Mouse (Mus musculus) spleen, embryonic (tissue): ENCODE results near the gene Gzmg.
"Not testable (repeated sequence)": the region's sequence is repeated elsewhere in the genome, so short reads cannot be mapped to it uniquely, and the experiment has no call there.

Source experiments
- CTCF ChIA-PET: fragments of 350-600 bp; sonication (Branson Sonifier 250); formaldehyde crosslinking; loops from one replicate; lab custom pipeline; 2022; lab: Charles Lee

Gzmg gene

GRCm38 (mm10) chr14:56159479-56159878 is at the start of gene Gzmg:
Gzmg (minus strand) TSS chr14:56159579.
- CTCF ChIA-PET, result not testable (repeated sequence)

- CTCF ChIA-PET, result no interaction called here
Observed at GRCm38 (mm10) chr14:56205613-56206012, 46.2 kb upstream of the Gzmg start.

GRCm38 (mm10) chr14:56205021-56205420 is 45.6 kb upstream of the Gzmg start:
- CTCF ChIA-PET, result not testable (repeated sequence)

GRCm38 (mm10) chr14:56203975-56204374 is 44.6 kb upstream of the Gzmg start:
- CTCF ChIA-PET, result interaction anchor here (0.8 kb wide), 1 partner anchor 81 kb away, joined by 3 read pairs; no protein-coding TSS in a partner anchor

- CTCF ChIA-PET, result no interaction called here
Observed at GRCm38 (mm10) chr14:56186946-56187345, 27.6 kb upstream of the Gzmg start.

GRCm38 (mm10) chr14:56186521-56186920 is 27.1 kb upstream of the Gzmg start:
- CTCF ChIA-PET, result no interaction called here

GRCm38 (mm10) chr14:56177651-56178050 is 18.3 kb upstream of the Gzmg start:
- CTCF ChIA-PET, result not testable (repeated sequence)

- CTCF ChIA-PET, result no interaction called here
Observed at GRCm38 (mm10) chr14:56174499-56174898, 15.1 kb upstream of the Gzmg start, which contains the start of gene Gzmn. Gzmn (minus strand) TSS chr14:56174599.

GRCm38 (mm10) chr14:56173396-56173795 is 14.0 kb upstream of the Gzmg start:
- CTCF ChIA-PET, result no interaction called here

GRCm38 (mm10) chr14:56172744-56173143 is 13.4 kb upstream of the Gzmg start:
- CTCF ChIA-PET, result no interaction called here

GRCm38 (mm10) chr14:56168009-56168408 is 8.6 kb upstream of the Gzmg start:
- CTCF ChIA-PET, result no interaction called here

GRCm38 (mm10) chr14:56162109-56162508 is 2.7 kb upstream of the Gzmg start:
- CTCF ChIA-PET, result no interaction called here

- CTCF ChIA-PET, result interaction anchor here (0.5 kb wide), 1 partner anchor 64 kb away, joined by 4 read pairs; no protein-coding TSS in a partner anchor
Observed at GRCm38 (mm10) chr14:56155340-56155739, 4.0 kb downstream of the Gzmg start.

GRCm38 (mm10) chr14:56133675-56134074 is 25.7 kb downstream of the Gzmg start:
- CTCF ChIA-PET, result not testable (repeated sequence)

GRCm38 (mm10) chr14:56132508-56132907 is 26.9 kb downstream of the Gzmg start, which contains the start of gene Gzmd:
Gzmd (minus strand) TSS chr14:56132608.
- CTCF ChIA-PET, result not testable (repeated sequence)

- CTCF ChIA-PET, result no interaction called here
Observed at GRCm38 (mm10) chr14:56128341-56128740, 31.0 kb downstream of the Gzmg start.

- CTCF ChIA-PET, result interaction anchor here (0.7 kb wide), 1 partner anchor 80 kb away, joined by 3 read pairs; no protein-coding TSS in a partner anchor
Observed at GRCm38 (mm10) chr14:56123516-56123915, 35.9 kb downstream of the Gzmg start.

- CTCF ChIA-PET, result no interaction called here
Observed at GRCm38 (mm10) chr14:56120525-56120924, 38.9 kb downstream of the Gzmg start, which contains the start of gene Gzme. Gzme (minus strand) TSS chr14:56120625.

GRCm38 (mm10) chr14:56115531-56116310 is 43.7 kb downstream of the Gzmg start:
- CTCF ChIA-PET, result not testable (repeated sequence)
